Mouse (Mus musculus) midbrain, embryonic 16.5 days (tissue): ENCODE measurements at regions not wholly inside any gene's neighbourhood (a gene's known extent, or its start where the extent isn't known, plus 50 kb on each side); places are given as distances from the start of the nearest gene placed in this dataset.
"Not testable (repeated sequence)": the region's sequence is repeated elsewhere in the genome, so short reads cannot be mapped to it uniquely, and the experiment has no call there.

ENCODE experiments used
- ATAC-seq: fragments of 200-750 bp; cut with Nextera tagmentation; 2 replicates; pipeline ENCODE4 v1.8.0; 2017; ENCODE audit warnings: moderate TSS enrichment
- H3K27ac ChIP-seq: fragments of 300-500 bp; sonication (generic); 2 replicates; pipeline ENCODE4 v1.5.1; 2014; ENCODE audit warnings: mild to moderate bottlenecking, low read length, mixed read lengths
- H3K27me3 ChIP-seq: fragments of 300-500 bp; sonication (generic); 2 replicates; pipeline ENCODE4 v1.6.1; 2014; ENCODE audit warnings: low read depth, low read length, mixed read lengths; ENCODE audit not compliant: control insufficient read depth, insufficient read depth
- H3K36me3 ChIP-seq: fragments of 300-500 bp; sonication (generic); 2 replicates; pipeline ENCODE4 v1.6.1; 2014; ENCODE audit warnings: mild to moderate bottlenecking, low read length, moderate library complexity, mixed read lengths; ENCODE audit not compliant: control insufficient read depth, insufficient read depth
- H3K4me1 ChIP-seq: fragments of 300-500 bp; sonication (generic); 2 replicates; pipeline ENCODE4 v1.6.1; 2014; ENCODE audit warnings: mild to moderate bottlenecking, low read length, mixed read lengths; ENCODE audit not compliant: control insufficient read depth, insufficient read depth
- H3K4me2 ChIP-seq: fragments of 300-500 bp; sonication (generic); 2 replicates; pipeline ENCODE4 v1.6.1; 2014; ENCODE audit warnings: mild to moderate bottlenecking, low read length, mixed read lengths
- H3K4me3 ChIP-seq: fragments of 300-500 bp; sonication (generic); 2 replicates; pipeline ENCODE4 v1.5.1; 2014; ENCODE audit warnings: low read depth, mild to moderate bottlenecking, low read length, moderate library complexity, mixed read lengths
- H3K9ac ChIP-seq: fragments of 300-500 bp; sonication (generic); 2 replicates; pipeline ENCODE4 v1.6.1; 2014; ENCODE audit warnings: low read depth, low read length, mixed read lengths
- H3K9me3 ChIP-seq: fragments of 300-500 bp; sonication (generic); replicated peaks from 2 replicates; pipeline ENCODE4 v1.6.1; 2014; ENCODE audit warnings: mild to moderate bottlenecking, low read length, mixed read lengths; ENCODE audit not compliant: control insufficient read depth, poor library complexity, severe bottlenecking
- WGBS: fragments of 180-500 bp; shearing (Covaris S2); extraction: QIAGEN DNeasy Blood & Tissue Kit; methylation state at CpG from one replicate; pipeline ENCODE4 v1.1.7; 2014; 5-methylcytosine and 5-hydroxymethylcytosine counted together

DNA sequence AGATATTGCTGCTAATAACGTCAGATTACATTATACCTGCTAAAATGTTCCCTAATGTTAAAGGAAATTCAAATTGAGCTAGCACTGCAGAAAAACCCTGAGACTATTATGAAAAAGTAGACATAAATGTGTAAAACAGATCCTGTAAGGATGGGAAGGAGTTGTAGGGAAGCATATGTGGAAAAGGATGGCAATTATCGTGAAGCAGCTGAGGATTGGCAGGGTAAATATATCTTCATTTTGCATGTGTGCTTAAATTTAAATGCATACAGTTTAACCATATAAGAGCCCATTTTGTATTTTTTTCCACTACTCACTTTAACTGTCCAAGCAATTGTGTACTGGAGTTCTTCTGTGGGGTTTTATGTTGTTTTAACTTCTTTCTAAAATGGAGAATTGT, 1751.9 kb downstream of the Cntnap5b start:
- H3K4me1 ChIP-seq = no peaks in the 10 kb centered on the region
- H3K4me2 ChIP-seq = no peak overlapping the region
- H3K9me3 ChIP-seq = no peaks in the 10 kb centered on the region
- no peaks in the 10 kb centered on the region for H3K36me3 ChIP-seq
- no peak overlapping the region for H3K27ac ChIP-seq
- 95% methylated on average over 2 of the region's 2 CpGs for WGBS
- H3K4me3 ChIP-seq = no peak overlapping the region
- H3K27me3 ChIP-seq = no peaks in the 10 kb centered on the region
- no peak overlapping the region for H3K9ac ChIP-seq
- no peak for ATAC-seq

DNA sequence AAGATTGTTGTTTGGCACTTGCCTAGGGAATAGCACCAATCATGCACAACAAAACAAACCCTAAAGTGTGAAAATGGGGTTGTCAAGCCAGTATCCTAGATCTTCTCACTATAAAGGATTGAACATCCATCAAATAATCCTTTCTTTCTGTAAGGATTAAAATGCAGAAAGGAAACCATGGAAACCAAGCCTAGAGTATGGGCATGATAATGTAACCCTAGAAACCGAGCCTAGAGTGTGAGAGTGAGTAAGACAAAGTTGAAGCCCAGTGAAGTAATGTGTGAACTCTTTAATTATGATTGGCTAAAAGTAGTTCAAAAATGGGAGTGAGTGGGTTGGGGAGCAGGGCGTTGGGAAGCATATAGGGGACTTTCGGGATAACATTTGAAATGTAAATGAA, 1757.4 kb downstream of the Cntnap5b start:
- Histone ChIP-seq H3K4me3 (no peak overlapping the region), H3K4me1 (no peaks in the 10 kb centered on the region)

DNA sequence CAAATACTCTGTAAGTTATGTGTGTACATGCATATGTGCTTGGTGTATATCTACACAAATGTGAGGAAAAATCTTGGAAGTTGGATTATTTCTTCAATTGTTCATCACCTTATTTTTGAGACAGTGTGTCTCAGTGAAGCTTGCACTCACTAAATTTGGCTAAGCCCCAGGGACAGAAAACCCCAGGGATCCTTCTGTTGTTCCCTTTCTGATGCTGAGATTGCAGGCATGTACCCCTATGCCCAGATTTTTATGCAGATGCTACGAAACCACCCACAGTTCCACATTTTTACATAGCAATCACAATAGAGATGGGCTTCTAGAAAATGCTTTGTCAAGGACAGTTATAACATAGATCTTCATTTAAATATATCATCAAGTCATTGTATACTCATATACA, 1799.7 kb downstream of the Cntnap5b start:
- no peak for ATAC-seq
- H3K4me2 ChIP-seq = no peak overlapping the region
- H3K4me3 ChIP-seq = no peak overlapping the region
- H3K4me1 ChIP-seq = no peaks in the 10 kb centered on the region
- H3K27ac ChIP-seq = no peak overlapping the region
- WGBS = 95% methylated on average over 1 of the region's 1 CpGs
- H3K36me3 ChIP-seq = no peaks in the 10 kb centered on the region
- no peak overlapping the region for H3K9ac ChIP-seq
- no peaks in the 10 kb centered on the region for H3K27me3 ChIP-seq
- H3K9me3 ChIP-seq = no peaks in the 10 kb centered on the region

More for the DNA sequence above, 1757.4 kb downstream of the Cntnap5b start:
- Histone ChIP-seq H3K27ac (no peak overlapping the region), H3K4me2 (no peak overlapping the region), H3K36me3 (no peaks in the 10 kb centered on the region), H3K9ac (no peak overlapping the region), H3K27me3 (no peaks in the 10 kb centered on the region), H3K9me3 (no peaks in the 10 kb centered on the region)
- ATAC-seq = no peak
- WGBS = 45% methylated on average over 3 of the region's 3 CpGs

DNA sequence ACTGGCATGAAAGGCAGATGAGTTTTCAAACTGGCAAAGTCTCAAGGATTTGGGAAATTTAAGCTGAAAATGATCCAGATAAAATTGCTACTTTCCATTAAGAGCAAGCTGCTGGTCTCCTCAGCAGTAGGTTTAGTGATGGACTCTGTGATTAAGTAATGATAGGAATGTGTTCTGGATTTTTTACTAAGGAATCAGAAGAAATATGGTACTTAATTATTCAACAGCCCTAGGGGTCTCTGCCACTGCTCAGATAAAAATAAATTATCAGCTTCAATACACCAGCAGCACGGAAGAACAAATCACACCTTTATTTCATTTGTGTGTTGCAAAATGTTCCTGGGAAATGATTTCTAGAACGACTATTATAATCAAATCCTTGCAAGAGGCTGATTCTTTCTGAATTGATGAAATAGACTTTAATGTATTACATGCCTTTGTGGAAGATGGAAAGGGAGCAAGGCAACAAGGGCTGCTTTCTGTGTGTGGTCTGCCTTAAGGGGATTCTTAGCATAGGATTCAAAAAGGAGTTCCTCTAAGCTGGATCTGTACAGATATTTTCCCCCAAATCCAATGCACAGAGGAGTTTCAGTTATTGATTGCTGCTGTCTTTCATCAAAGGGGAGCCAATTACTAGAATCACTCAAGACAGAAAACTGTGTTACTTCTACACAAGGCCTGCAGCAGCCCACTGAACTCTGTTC, 1812.9 kb downstream of the Cntnap5b start:
- WGBS = 18% methylated on average over 2 of the region's 2 CpGs
- Histone ChIP-seq H3K4me2 (no peak overlapping the region), H3K27ac (no peak overlapping the region), H3K9me3 (no peaks in the 10 kb centered on the region), H3K36me3 (no peaks in the 10 kb centered on the region), H3K27me3 (no peaks in the 10 kb centered on the region), H3K9ac (no peak overlapping the region), H3K4me3 (no peak overlapping the region), H3K4me1 (0 out of 2 replicates have a peak, but pooled peaks cover 3% of the 10 kb centered on the region)
- peak; percentile 66 for ATAC-seq

DNA sequence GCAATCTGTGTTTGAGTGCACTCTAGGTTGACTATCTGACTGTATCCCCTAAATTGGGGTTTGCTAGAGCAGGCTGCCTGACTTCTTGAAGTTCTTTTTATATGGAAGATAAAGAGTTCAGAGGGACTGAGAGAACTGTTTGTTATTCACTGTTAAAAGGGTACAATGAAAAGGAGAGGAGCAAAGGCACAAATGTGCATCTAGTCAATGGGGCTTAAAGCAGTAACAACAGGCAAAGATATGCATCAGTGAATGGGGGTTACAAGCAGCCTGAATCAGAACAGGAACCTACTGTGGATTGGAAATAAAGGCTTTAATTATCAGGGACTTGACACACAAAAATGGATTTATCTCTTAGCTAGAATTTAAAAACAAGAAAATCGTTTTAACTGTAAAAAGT, 1855.9 kb downstream of the Cntnap5b start:
- Histone ChIP-seq H3K27ac (no peak overlapping the region), H3K9ac (no peak overlapping the region), H3K4me1 (no peaks in the 10 kb centered on the region), H3K4me2 (no peak overlapping the region), H3K4me3 (no peak overlapping the region), H3K27me3 (no peaks in the 10 kb centered on the region), H3K9me3 (no peaks in the 10 kb centered on the region), H3K36me3 (no peaks in the 10 kb centered on the region)
- WGBS = 0% methylated on average over 1 of the region's 1 CpGs
- no peak for ATAC-seq

DNA sequence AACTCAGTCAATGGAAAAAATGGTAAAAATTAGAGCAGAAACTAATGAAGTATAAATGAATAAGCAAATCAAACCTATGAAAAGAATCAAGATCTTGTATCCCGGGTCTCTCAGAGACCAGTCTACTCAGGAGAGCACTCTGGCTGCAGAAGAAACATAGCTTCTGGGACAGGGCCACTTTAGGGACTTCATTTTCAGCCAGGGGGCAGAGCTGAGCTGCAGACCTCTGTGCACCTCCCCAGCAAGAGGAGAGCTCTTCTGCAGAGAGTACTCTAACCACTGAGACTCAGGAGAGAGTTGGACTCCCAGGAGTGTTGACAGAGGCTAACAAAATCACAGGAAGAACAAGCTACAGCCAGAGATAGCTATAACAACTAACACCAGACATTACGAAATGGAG, 1856.4 kb downstream of the Cntnap5b start:
- H3K4me3 ChIP-seq = no peak overlapping the region
- WGBS = 61% methylated on average over 2 of the region's 2 CpGs
- no peak overlapping the region for H3K9ac ChIP-seq
- H3K4me1 ChIP-seq = no peaks in the 10 kb centered on the region
- no peak for ATAC-seq
- no peaks in the 10 kb centered on the region for H3K9me3 ChIP-seq
- H3K27ac ChIP-seq = no peak overlapping the region
- H3K27me3 ChIP-seq = no peaks in the 10 kb centered on the region
- H3K36me3 ChIP-seq = no peaks in the 10 kb centered on the region
- H3K4me2 ChIP-seq = no peak overlapping the region

DNA sequence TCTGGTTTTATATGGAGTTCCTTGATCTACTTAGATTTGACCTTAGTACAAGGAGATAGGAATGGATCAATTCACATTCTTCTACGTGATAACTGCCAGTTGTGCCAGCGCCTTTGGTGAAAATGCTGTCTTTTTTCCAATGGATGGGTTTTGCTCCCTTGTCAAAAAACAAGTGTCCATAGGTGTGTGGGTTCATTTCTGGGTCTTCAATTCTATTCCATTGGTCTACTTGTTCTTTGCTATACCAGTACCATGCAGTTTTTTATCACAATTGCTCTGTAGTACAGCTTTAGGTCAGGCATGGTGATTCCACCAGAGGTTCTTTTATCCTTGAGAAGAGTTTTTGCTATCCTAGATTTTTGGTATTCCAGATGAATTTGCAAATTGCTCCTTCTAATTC, 1891.7 kb downstream of the Cntnap5b start:
- H3K27ac ChIP-seq, H3K36me3 ChIP-seq, H3K4me2 ChIP-seq, H3K9ac ChIP-seq, H3K4me1 ChIP-seq, H3K4me3 ChIP-seq, ATAC-seq, H3K27me3 ChIP-seq, H3K9me3 ChIP-seq: not testable (repeated sequence)
- WGBS = 95% methylated on average over 2 of the region's 2 CpGs

DNA sequence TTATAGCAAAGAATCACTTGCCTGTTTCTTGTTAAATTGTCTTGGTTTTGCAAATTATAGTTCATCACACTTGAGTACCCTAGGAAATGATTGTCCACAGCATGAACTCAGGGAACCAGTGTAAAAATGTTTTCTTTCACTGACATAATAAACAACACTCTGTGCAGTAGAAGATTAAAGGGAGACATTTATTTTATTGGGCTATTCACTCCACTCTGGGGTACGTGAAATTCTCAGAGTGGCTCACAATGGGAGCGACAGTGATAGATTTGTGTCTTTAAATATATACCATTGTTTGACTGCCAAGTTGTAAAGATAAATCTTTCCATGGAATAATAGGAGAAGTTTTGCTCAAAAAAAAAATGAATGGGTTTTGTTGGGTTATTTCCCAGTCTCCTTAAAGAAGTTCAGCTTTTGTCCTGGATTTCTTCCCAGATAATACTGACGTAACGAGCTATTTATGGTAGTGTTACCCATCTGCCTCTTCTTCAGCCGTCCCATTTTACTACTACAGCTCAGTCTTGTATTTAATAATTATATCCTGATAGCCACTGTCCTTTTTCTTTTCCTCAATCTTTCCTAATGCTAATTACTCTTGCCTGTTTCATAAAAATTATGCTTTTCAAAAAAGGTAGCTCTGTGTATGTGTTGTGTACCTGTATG, 1911.3 kb downstream of the Cntnap5b start:
- no peak overlapping the region for H3K9ac ChIP-seq

DNA sequence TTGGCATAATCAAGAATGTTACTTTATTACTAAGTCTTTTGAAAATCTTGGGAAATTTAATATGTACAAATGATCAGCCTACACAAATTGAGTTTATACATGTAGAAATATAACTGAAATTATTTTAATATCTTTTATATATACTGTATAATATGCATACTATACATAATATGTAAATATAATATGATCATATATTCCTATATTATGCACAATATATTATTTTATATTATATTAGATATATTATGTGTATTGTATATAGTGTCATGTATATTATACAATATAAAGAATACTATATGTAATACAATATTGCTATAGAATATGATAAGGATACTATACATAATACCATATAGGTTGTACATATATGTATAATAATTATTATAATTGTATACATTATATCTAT, 1912.4 kb downstream of the Cntnap5b start:
- no peaks in the 10 kb centered on the region for H3K4me1 ChIP-seq
- H3K9me3 ChIP-seq = no peaks in the 10 kb centered on the region
- no peak overlapping the region for H3K4me2 ChIP-seq
- no peak overlapping the region for H3K9ac ChIP-seq
- ATAC-seq = no peak
- H3K4me3 ChIP-seq = no peak overlapping the region
- no peaks in the 10 kb centered on the region for H3K36me3 ChIP-seq
- no peaks in the 10 kb centered on the region for H3K27me3 ChIP-seq
- H3K27ac ChIP-seq = no peak overlapping the region

More for the DNA sequence above, 1911.3 kb downstream of the Cntnap5b start:
- Histone ChIP-seq H3K4me3 (no peak overlapping the region), H3K27me3 (no peaks in the 10 kb centered on the region), H3K36me3 (no peaks in the 10 kb centered on the region), H3K27ac (no peak overlapping the region), H3K9me3 (no peaks in the 10 kb centered on the region), H3K4me2 (no peak overlapping the region), H3K4me1 (no peaks in the 10 kb centered on the region)
- 66% methylated on average over 5 of the region's 5 CpGs for WGBS
- ATAC-seq = no peak
